Mouse (Mus musculus) midbrain, embryonic 14.5 days (tissue): ENCODE results near the gene Cox6a2. TPM values are rescaled to one million over a fixed set of nuclear protein-coding genes. Genes with fewer than 3 reads are reported as not detected.

Experiments
- ATAC-seq: fragments of 200-750 bp; cut with Nextera tagmentation; 2 replicates; pipeline ENCODE4 v1.8.0; 2017; ENCODE audit warnings: moderate number of reproducible peaks, moderate library complexity; ENCODE audit not compliant: low FRiP score, low TSS enrichment
- DNase-seq: peaks from one replicate; pipeline ENCODE4 v3.0.0-alpha.2; 2015
- H3K27ac ChIP-seq: fragments of 300-500 bp; sonication (generic); replicated peaks from 2 replicates; pipeline ENCODE4 v1.5.1; 2014; ENCODE audit warnings: mild to moderate bottlenecking, low read depth, low read length, moderate library complexity
- H3K27me3 ChIP-seq: fragments of 300-500 bp; sonication (generic); 2 replicates; pipeline ENCODE4 v1.6.1; 2014; ENCODE audit warnings: low read length, control low read depth, mixed read lengths; ENCODE audit not compliant: control insufficient read depth, insufficient read depth
- H3K36me3 ChIP-seq: fragments of 300-500 bp; sonication (generic); 2 replicates; pipeline ENCODE4 v1.6.1; 2014; ENCODE audit warnings: low read length, control low read depth; ENCODE audit not compliant: control insufficient read depth, insufficient read depth
- H3K4me1 ChIP-seq: fragments of 300-500 bp; sonication (generic); 2 replicates; pipeline ENCODE4 v1.6.1; 2014; ENCODE audit warnings: mild to moderate bottlenecking, antibody characterized with exemption, low read length, control low read depth; ENCODE audit not compliant: control insufficient read depth, insufficient read depth
- H3K4me2 ChIP-seq: fragments of 300-500 bp; sonication (generic); 2 replicates; pipeline ENCODE4 v1.6.1; 2014; ENCODE audit warnings: mild to moderate bottlenecking, low read length, moderate library complexity
- H3K4me3 ChIP-seq: fragments of 300-500 bp; sonication (generic); replicated peaks from 2 replicates; pipeline ENCODE4 v1.5.1; 2014; ENCODE audit warnings: low read depth, low read length
- H3K9ac ChIP-seq: fragments of 300-500 bp; sonication (generic); replicated peaks from 2 replicates; pipeline ENCODE4 v1.6.1; 2014; ENCODE audit warnings: mild to moderate bottlenecking, low read length, moderate library complexity
- H3K9me3 ChIP-seq: fragments of 300-500 bp; sonication (generic); 2 replicates; pipeline ENCODE4 v1.6.1; 2016; ENCODE audit warnings: low read length, control low read depth, mixed read lengths; ENCODE audit not compliant: control insufficient read depth
- WGBS: fragments of 180-500 bp; shearing (Covaris S2); extraction: QIAGEN DNeasy Blood & Tissue Kit; methylation state at CpG from one replicate; pipeline ENCODE4 v1.1.7; 2014; 5-methylcytosine and 5-hydroxymethylcytosine counted together
- polyA plus RNA-seq: library from polyadenylated mRNA; unstranded; fragments of >200 nt; fragmentation: Nextera tagmentation; extraction: Ambion mirVana; gene quantifications from 2 replicates; pipeline ENCODE4 v1.2.1, GENCODE M21; 2014

The Cox6a2 gene
- polyA plus RNA-seq, 1 experiment from 2014 or later: not detected

DNA sequence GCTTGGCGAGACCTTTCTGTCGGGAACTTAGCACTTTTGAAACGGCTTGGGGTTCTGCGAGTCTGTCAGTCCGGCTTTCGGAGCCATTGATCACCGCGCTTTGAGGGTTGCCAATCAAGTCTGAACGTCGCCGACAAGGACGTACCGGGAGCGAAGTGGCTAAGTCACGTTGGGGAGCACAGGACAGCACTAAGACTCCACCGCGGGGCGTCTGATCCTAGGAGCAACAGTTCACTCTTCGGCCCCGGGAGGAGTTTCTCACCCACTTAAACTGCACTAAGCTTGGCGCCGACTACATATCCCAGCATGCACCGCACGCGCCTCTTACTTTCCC is 31.4 kb upstream of the Cox6a2 start:
- Histone ChIP-seq H3K27ac (peak overlapping the region; percentile 97), H3K4me2 (peak overlapping the region; percentile 89), H3K9me3 (no peaks in the 10 kb centered on the region), H3K4me1 (peaks cover 12% of the 10 kb centered on the region), H3K36me3 (peaks cover 22% of the 10 kb centered on the region), H3K9ac (peak overlapping the region; percentile 44), H3K27me3 (no peaks in the 10 kb centered on the region), H3K4me3 (peak overlapping the region; percentile 67)
- ATAC-seq (no peak), DNase-seq (no peak)
- under 1% methylated on average over 25 of the region's 25 CpGs for WGBS

GRCm38 (mm10) chr7:128236856-128237592 is 30.8 kb upstream of the Cox6a2 start, which contains the start of gene Armc5:
Gene Armc5 (plus strand): TSS chr7:128237342.
- H3K4me1 ChIP-seq: peaks cover 12% of the 10 kb centered on the region
- DNase-seq (peak; percentile 87), ATAC-seq (no peak)
- peaks cover 17% of the 10 kb centered on the region for H3K36me3 ChIP-seq
- no peaks in the 10 kb centered on the region for H3K27me3 ChIP-seq
- H3K9ac ChIP-seq: peak within 1 kb of the TSS; percentile 71
- 25% methylated on average over 37 of the region's 37 CpGs for WGBS
- H3K4me3 ChIP-seq: peak within 1 kb of the TSS; percentile 67
- peak within 1 kb of the TSS; percentile 97 for H3K27ac ChIP-seq
- H3K4me2 ChIP-seq: peak within 1 kb of the TSS; percentile 89
- no peaks in the 10 kb centered on the region for H3K9me3 ChIP-seq

GRCm38 (mm10) chr7:128236426-128236825 is 30.2 kb upstream of the Cox6a2 start:
- Histone ChIP-seq H3K27me3 (no peaks in the 10 kb centered on the region), H3K9me3 (no peaks in the 10 kb centered on the region), H3K9ac (no peak overlapping the region), H3K4me3 (no peak overlapping the region), H3K36me3 (peaks cover 13% of the 10 kb centered on the region), H3K4me1 (peaks cover 12% of the 10 kb centered on the region), H3K4me2 (no peak overlapping the region), H3K27ac (peak overlapping the region; percentile 97; the same call in 1 of the 2 replicates)
- DNase-seq: no peak
- ATAC-seq: no peak
- WGBS: 95% methylated on average over 13 of the region's 13 CpGs

DNA sequence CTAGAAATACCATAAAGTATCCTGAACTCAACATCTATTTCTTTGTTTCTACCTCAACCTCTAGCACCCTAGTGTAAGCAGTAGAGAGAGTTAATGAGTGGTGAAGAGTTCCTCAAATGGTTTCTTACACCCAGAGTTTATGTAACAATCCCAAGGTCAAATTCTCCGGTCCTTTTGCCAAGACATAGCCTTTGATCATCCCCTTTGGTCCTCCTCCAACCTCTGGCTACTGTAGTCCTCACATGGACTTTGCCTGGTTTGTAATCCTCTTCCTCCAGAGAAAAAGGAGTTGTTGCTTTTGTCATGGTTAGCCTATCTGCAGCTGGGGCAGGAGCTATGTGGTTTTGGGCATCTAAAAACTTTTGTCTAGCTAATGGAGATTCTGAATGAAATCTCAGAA is 29.3 kb upstream of the Cox6a2 start:
- peaks cover 5% of the 10 kb centered on the region for H3K36me3 ChIP-seq
- H3K27ac ChIP-seq: no peak overlapping the region
- DNase-seq (no peak), ATAC-seq (no peak)
- H3K9ac ChIP-seq: no peak overlapping the region
- H3K4me2 ChIP-seq: no peak overlapping the region
- no peaks in the 10 kb centered on the region for H3K9me3 ChIP-seq
- H3K4me1 ChIP-seq: peaks cover 12% of the 10 kb centered on the region
- H3K27me3 ChIP-seq: no peaks in the 10 kb centered on the region
- WGBS: 100% methylated on average over 1 of the region's 1 CpGs
- H3K4me3 ChIP-seq: no peak overlapping the region

GRCm38 (mm10) chr7:128234796-128235195 is 28.6 kb upstream of the Cox6a2 start:
- Histone ChIP-seq H3K4me3 (no peak overlapping the region), H3K4me2 (no peak overlapping the region), H3K36me3 (no peaks in the 10 kb centered on the region; the same call in 1 of the 2 replicates), H3K4me1 (peaks cover 12% of the 10 kb centered on the region), H3K27ac (no peak overlapping the region), H3K9me3 (no peaks in the 10 kb centered on the region), H3K27me3 (no peaks in the 10 kb centered on the region), H3K9ac (no peak overlapping the region)
- no peak for ATAC-seq
- WGBS: 81% methylated on average over 2 of the region's 2 CpGs
- no peak for DNase-seq

DNA sequence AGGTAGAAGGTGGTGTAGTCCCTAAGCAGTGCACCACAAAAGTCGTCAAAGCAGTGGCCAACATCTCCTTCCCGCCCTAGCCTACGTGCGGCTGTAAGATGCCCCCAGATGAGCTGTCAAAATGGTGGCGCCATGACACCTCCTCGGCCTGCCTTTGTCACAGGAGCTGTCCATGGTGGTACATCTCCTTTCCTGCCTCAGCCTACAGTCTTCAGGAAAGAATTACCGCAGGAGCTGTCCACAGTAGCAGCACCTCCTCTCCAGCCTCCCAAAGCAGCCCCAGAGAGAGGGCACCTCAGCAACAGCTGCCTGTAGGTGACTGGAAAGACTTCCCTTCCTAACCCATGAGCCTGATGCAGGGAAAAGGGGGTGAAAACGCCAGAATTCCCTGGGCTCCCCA is 25.6 kb upstream of the Cox6a2 start:
- H3K4me2 ChIP-seq: no peak overlapping the region

GRCm38 (mm10) chr7:128220936-128221335 is 14.7 kb upstream of the Cox6a2 start:
- no peak overlapping the region for H3K4me2 ChIP-seq
- 85% methylated on average over 3 of the region's 3 CpGs for WGBS
- no peaks in the 10 kb centered on the region for H3K4me1 ChIP-seq
- ATAC-seq: no peak
- no peak overlapping the region for H3K9ac ChIP-seq
- DNase-seq: no peak
- no peaks in the 10 kb centered on the region for H3K9me3 ChIP-seq
- no peaks in the 10 kb centered on the region for H3K27me3 ChIP-seq
- no peaks in the 10 kb centered on the region for H3K36me3 ChIP-seq
- H3K27ac ChIP-seq: no peak overlapping the region
- no peak overlapping the region for H3K4me3 ChIP-seq

More for the DNA sequence above, 25.6 kb upstream of the Cox6a2 start:
- Histone ChIP-seq H3K9ac (no peak overlapping the region), H3K9me3 (no peaks in the 10 kb centered on the region), H3K27ac (no peak overlapping the region), H3K36me3 (no peaks in the 10 kb centered on the region), H3K4me1 (peaks cover 1% of the 10 kb centered on the region), H3K27me3 (no peaks in the 10 kb centered on the region), H3K4me3 (no peak overlapping the region)
- DNase-seq: no peak
- ATAC-seq: no peak
- 47% methylated on average over 8 of the region's 8 CpGs for WGBS

DNA sequence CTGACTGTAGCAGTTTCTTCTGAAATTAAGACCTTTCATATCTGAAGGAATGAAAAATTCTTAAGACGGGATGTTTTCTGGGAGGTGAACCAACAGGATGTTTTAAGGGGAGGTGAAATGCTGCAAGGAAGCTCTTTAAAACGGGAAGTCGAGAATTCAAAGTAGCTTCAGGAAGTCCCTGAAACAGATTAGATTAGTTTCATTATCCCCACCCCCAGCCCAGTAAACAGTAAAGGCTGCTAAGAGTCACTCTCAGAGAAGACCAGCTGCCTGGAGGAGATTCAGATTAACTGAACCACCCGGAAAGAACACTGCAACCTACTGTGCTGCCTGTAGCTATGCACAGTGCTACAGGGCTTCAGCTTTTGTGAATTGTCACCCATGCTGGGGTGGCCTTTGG is 13.8 kb upstream of the Cox6a2 start:
- no peak overlapping the region for H3K27ac ChIP-seq
- ATAC-seq (no peak), DNase-seq (no peak)
- no peak overlapping the region for H3K9ac ChIP-seq
- 93% methylated on average over 4 of the region's 4 CpGs for WGBS
- H3K4me2 ChIP-seq: no peak overlapping the region
- no peaks in the 10 kb centered on the region for H3K27me3 ChIP-seq
- no peaks in the 10 kb centered on the region for H3K36me3 ChIP-seq
- H3K4me3 ChIP-seq: no peak overlapping the region
- H3K4me1 ChIP-seq: no peaks in the 10 kb centered on the region
- no peaks in the 10 kb centered on the region for H3K9me3 ChIP-seq

DNA sequence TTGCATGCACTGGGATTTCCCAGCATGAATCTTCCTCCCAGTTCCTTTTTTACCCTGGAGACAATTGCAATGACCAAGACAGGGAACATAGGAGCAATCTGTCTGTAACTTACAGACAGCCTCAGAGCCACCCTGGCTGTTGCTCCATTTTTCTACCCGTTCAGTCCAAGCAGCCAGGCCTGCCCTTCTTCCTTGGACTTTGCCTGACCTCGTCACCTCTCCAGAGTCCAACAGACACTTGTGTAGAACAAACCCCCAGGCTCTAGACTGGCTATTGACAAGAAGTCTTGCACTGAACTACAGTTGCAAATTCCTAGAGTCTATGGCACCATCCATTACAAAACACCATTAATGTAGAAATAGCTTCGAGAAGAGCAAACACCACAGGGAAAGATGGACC is 3.6 kb upstream of the Cox6a2 start:
- no peak overlapping the region for H3K9ac ChIP-seq
- no peak for ATAC-seq

More for the DNA sequence above, 3.6 kb upstream of the Cox6a2 start:
- WGBS: 69% methylated on average over 3 of the region's 3 CpGs
- Histone ChIP-seq H3K36me3 (no peaks in the 10 kb centered on the region), H3K4me1 (no peaks in the 10 kb centered on the region), H3K27me3 (no peaks in the 10 kb centered on the region), H3K4me3 (no peak overlapping the region), H3K4me2 (no peak overlapping the region), H3K9me3 (no peaks in the 10 kb centered on the region), H3K27ac (no peak overlapping the region)
- DNase-seq: no peak
